Comparison of ENCODE assay signal across 9 mouse cellular contexts in the genomic region with DNA sequence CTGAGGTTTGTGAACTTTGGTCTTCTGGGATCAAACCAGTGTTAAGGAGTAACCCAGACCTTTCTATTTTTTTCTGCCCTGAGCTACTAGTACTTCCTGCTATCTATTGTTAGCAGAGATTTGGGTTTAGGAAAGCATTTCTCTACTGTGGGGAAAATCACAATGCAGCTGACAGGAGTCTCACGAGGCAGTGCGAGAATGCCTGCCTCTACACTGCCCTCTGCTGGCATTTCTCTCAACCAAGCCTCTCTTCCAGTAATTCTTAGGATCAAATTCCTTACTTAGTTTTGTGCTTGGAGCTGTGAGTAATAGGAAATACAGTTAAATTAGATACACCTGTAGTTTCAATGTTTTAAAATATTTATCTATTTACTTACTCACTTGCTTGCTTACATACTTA.
DNase-seq lines count a peak whose midpoint lies in the region; TF ChIP-seq lines count a peak whose summit lies in the region.
"Had no signal": no experiment of that assay in that cellular context is flagged by ENCODE, and none has a peak within 500 bp of the region (broad histone marks: within the 10 kb centered on the region; RNA-seq: fewer than 3 reads in every experiment).

No protein-coding gene starts in this region.

- no peaks in the 10 kb centered on the region for H3K4me1 ChIP-seq in heart, adult 2 months (ENCODE audit: control insufficient read depth, insufficient read depth, low read length)
- H3K4me1 ChIP-seq in heart, embryonic 10.5 days, result no peaks in the 10 kb centered on the region

- no peak overlapping the region for H3K27ac ChIP-seq in heart, adult 2 months
- H3K27ac ChIP-seq in heart, embryonic 10.5 days, result no peak overlapping the region
- H3K27ac ChIP-seq: macrophage had no signal

- no peaks in the 10 kb centered on the region for H3K9me3 ChIP-seq in heart, embryonic 10.5 days

- H3K4me3 ChIP-seq in heart, adult 2 months, result no peak overlapping the region
- H3K4me3 ChIP-seq in heart, embryonic 10.5 days, result no peak overlapping the region

- WGBS in heart, adult 2 months, result 0% methylated on average over 2 of the region's 2 CpGs
- 7% methylated on average over 2 of the region's 2 CpGs for WGBS in heart, embryonic 10.5 days

- H3K9ac ChIP-seq in heart, adult 2 months (ENCODE audit: low read depth, low read length), result no peak overlapping the region

- intact Hi-C loops in heart, adult 2 months (cut with DNase I), result loop anchor here (1.0 to 2.0 kb wide), 2 partner anchors 37 to 434 kb away; no protein-coding TSS in a partner anchor

- H3K79me2 ChIP-seq in heart, adult 2 months (replicated peaks; ENCODE audit: control insufficient read depth, insufficient read depth, low read length), result no peaks in the 10 kb centered on the region

- TF ChIP-seq POLR2A in heart, adult 2 months (IDR thresholded peaks at IDR 0.05; ENCODE audit: insufficient read depth, low read depth, low read length), result no peak

- DNase-seq in heart, adult 2 months, result peak; percentile 38 to 51
- DNase-seq in heart, embryonic 10.5 days (ENCODE audit: low spot score), result no peak
- DNase-seq in adrenal gland, adult 8-10 months, result peak; percentile 7
- DNase-seq in embryo, embryonic 11 days, result peak; percentile 79
- DNase-seq in heart, adult 9 months (ENCODE audit: low spot score in 2 of 2), result peak; percentile 12 to 51
- DNase-seq in layer of hippocampus, adult 18-20 months (ENCODE audit: low spot score in 2 of 2), result peak; percentile 66 to 88
- DNase-seq in lung, postnatal 10 days, result peak; percentile 75
- DNase-seq in right cerebral cortex, postnatal 10 days (ENCODE audit: low spot score in 2 of 2), result peak; percentile 75 to 85

- no peaks in the 10 kb centered on the region for H3K27me3 ChIP-seq in heart, adult 2 months (ENCODE audit: control insufficient read depth, insufficient read depth, low read length)
- H3K27me3 ChIP-seq in heart, embryonic 10.5 days (ENCODE audit: insufficient read depth, poor library complexity, severe bottlenecking), result no peaks in the 10 kb centered on the region

- no peaks in the 10 kb centered on the region for H3K36me3 ChIP-seq in heart, adult 2 months (ENCODE audit: control insufficient read depth, insufficient read depth, low read length)
- H3K36me3 ChIP-seq in heart, embryonic 10.5 days, result no peaks in the 10 kb centered on the region

- peak; percentile 98; the same call in 1 of the 2 replicates for TF ChIP-seq CTCF in heart, adult 2 months (IDR thresholded peaks at IDR 0.05)

- no peak for TF ChIP-seq EP300 in heart, adult 2 months (IDR thresholded peaks at IDR 0.05; ENCODE audit: insufficient read depth, low read depth, low read length)
